Mouse (Mus musculus) thymus, postnatal 0 days (tissue): Measurements from ENCODE around the gene Ehmt2. TPM values are rescaled to one million over a fixed set of nuclear protein-coding genes. Genes with fewer than 3 reads are reported as not detected.
"Not testable (repeated sequence)": the region's sequence is repeated elsewhere in the genome, so short reads cannot be mapped to it uniquely, and the experiment has no call there.

Source experiments
- DNase-seq: peaks from one replicate; pipeline ENCODE4 v3.0.0-alpha.2; 2015; ENCODE audit warnings: low spot score
- polyA plus RNA-seq: library from polyadenylated mRNA; unstranded; fragments of >200 nt; fragmentation: Nextera tagmentation; extraction: Ambion mirVana; gene quantifications from 2 replicates; pipeline ENCODE4 v1.2.1, GENCODE M21; 2015

Gene Ehmt2
- polyA plus RNA-seq, 1 experiment from 2014 or later = 47.9 TPM

GRCm38 (mm10) chr17:34891377-34891776 lies 6.9 kb upstream of the Ehmt2 start:
- no peak for DNase-seq

GRCm38 (mm10) chr17:34893072-34893824 lies 5.0 kb upstream of the Ehmt2 start:
- DNase-seq = no peak

- DNase-seq = peak; percentile 95
Measured at GRCm38 (mm10) chr17:34894074-34894597, 4.1 kb upstream of the Ehmt2 start.

- DNase-seq = no peak
Measured at GRCm38 (mm10) chr17:34894801-34895530, 3.3 kb upstream of the Ehmt2 start.

GRCm38 (mm10) chr17:34895724-34896123 lies 2.5 kb upstream of the Ehmt2 start:
- peak; percentile 6 for DNase-seq

- DNase-seq = peak; percentile 52
Measured at GRCm38 (mm10) chr17:34896366-34896765, 1.9 kb upstream of the Ehmt2 start.

GRCm38 (mm10) chr17:34897373-34898159 lies 703 bp upstream of the Ehmt2 start:
- DNase-seq = peak; percentile 4

GRCm38 (mm10) chr17:34898706-34899052 lies 410 bp downstream of the Ehmt2 start:
- no peak for DNase-seq

GRCm38 (mm10) chr17:34899053-34899889 lies 1.0 kb downstream of the Ehmt2 start:
- DNase-seq = peak; percentile 47

- DNase-seq = no peak
Measured at GRCm38 (mm10) chr17:34899890-34900243, 1.6 kb downstream of the Ehmt2 start.

- DNase-seq = not testable (repeated sequence)
Measured at GRCm38 (mm10) chr17:34900826-34901225, 2.6 kb downstream of the Ehmt2 start.

GRCm38 (mm10) chr17:34901948-34902347 lies 3.7 kb downstream of the Ehmt2 start:
- not testable (repeated sequence) for DNase-seq

- no peak for DNase-seq
Measured at GRCm38 (mm10) chr17:34902895-34903294, 4.6 kb downstream of the Ehmt2 start.

- DNase-seq = no peak
Measured at GRCm38 (mm10) chr17:34910982-34911381, 12.7 kb downstream of the Ehmt2 start.

GRCm38 (mm10) chr17:34911945-34912351 lies 13.7 kb downstream of the Ehmt2 start:
- DNase-seq = peak; percentile 88

GRCm38 (mm10) chr17:34913930-34914665 lies 15.8 kb downstream of the Ehmt2 start, which contains the start of gene Slc44a4:
Gene Slc44a4, plus strand, starts transcription at chr17:34914466.
- DNase-seq = no peak

- no peak for DNase-seq
Measured at GRCm38 (mm10) chr17:34915410-34915831, 17.2 kb downstream of the Ehmt2 start.

GRCm38 (mm10) chr17:34916316-34916715 lies 18.0 kb downstream of the Ehmt2 start:
- no peak for DNase-seq

GRCm38 (mm10) chr17:34917188-34917587 lies 18.9 kb downstream of the Ehmt2 start:
- DNase-seq = no peak

GRCm38 (mm10) chr17:34922939-34923338 lies 24.7 kb downstream of the Ehmt2 start:
- DNase-seq = peak; percentile 38
